Mouse (Mus musculus): ENCODE data around the gene Ddrgk1. TPM values are rescaled to one million over a fixed set of nuclear protein-coding genes. Genes with fewer than 3 reads are reported as not detected.

Gene Ddrgk1
- total RNA-seq, 1 experiment = 60.1 TPM

DNA sequence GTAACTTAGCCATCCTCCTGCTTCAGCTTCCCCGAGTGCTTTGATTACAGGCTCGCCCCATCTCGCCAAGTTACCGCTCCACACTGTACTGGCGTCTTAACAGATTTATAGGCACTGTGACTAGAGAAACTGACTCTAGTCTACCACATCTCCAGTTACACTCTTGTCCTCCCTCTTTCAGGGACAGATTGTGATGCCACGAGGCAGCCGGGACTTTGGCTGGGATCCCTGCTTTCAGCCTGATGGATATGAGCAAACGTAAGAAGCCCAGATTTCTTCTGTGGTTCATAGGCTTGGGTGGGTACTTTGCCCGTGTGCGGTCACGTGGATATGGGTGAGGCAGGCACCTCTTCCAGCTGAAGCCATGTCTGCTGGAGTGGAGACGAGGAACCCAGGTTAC lies 14.7 kb upstream of the Ddrgk1 start:
- in situ Hi-C loops (cut with MboI; ENCODE audit: low sequenced_read_pairs in 2 of 2, unreplicated experiment in 2 of 2) = no loop called here
- Histone ChIP-seq H3K4me1 (ENCODE audit: control insufficient read depth in 2 of 2, insufficient read depth in 2 of 2, low read length in 2 of 2, poor library complexity in 1 of 2) (no peaks in the 10 kb centered on the region), H3K4me3 (ENCODE audit: insufficient read depth in 1 of 2, low read depth in 1 of 2, low read length in 2 of 2, poor library complexity in 1 of 2, severe bottlenecking in 1 of 2) (no peak overlapping the region), H3K36me3 (ENCODE audit: control insufficient read depth, insufficient read depth, low read length, poor library complexity, severe bottlenecking) (peaks cover 58% of the 10 kb centered on the region), H3K9ac (ENCODE audit: insufficient read depth, low read depth, low read length, poor library complexity, severe bottlenecking) (no peak overlapping the region), H3K27ac (ENCODE audit: insufficient read depth, low read depth, low read length, poor library complexity, severe bottlenecking) (no peak overlapping the region), H3K9me3 (ENCODE audit: control insufficient read depth, insufficient read depth, low read depth, low read length) (no peaks in the 10 kb centered on the region)
- no peak for TF ChIP-seq MAFK (IDR thresholded peaks at IDR 0.05; ENCODE audit: insufficient read depth, low read depth, low read length)
- TF ChIP-seq ZNF384 (IDR thresholded peaks at IDR 0.05; ENCODE audit: low read depth, low read length) = no peak
- TF ChIP-seq ZC3H11A (IDR thresholded peaks at IDR 0.05; ENCODE audit: borderline replicate concordance, low read depth, low read length) = no peak
- no peak for TF ChIP-seq HCFC1 (IDR thresholded peaks at IDR 0.05; ENCODE audit: borderline replicate concordance, insufficient read depth, low read length)
- TF ChIP-seq CHD2 (IDR thresholded peaks at IDR 0.05; ENCODE audit: low read depth, low read length) = no peak
- DNase-seq (ENCODE audit: low read depth, low spot score) = no peak

DNA sequence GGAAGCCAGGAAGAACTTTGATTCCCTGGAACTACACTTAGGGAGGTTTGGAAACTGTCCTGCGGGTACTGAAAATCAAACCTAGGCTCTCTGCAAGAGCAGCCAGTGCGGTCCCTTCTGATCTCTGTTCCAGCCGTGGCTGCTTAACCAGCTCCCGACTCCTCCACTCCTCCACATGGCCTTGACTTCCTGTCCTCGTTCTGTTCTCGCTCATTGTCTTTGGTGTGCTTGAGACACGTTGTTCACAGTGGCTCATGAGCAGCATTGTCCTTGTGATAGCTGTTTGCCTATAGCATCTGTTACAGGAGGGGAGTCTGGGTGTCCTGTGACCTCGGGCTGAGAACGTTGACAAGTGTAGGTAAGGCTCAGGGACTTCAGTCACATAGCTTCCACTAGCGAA lies 12.8 kb upstream of the Ddrgk1 start:
- in situ Hi-C loops (cut with MboI; ENCODE audit: low sequenced_read_pairs in 2 of 2, unreplicated experiment in 2 of 2) = no loop called here
- Histone ChIP-seq H3K9ac (ENCODE audit: insufficient read depth, low read depth, low read length, poor library complexity, severe bottlenecking) (no peak overlapping the region), H3K4me3 (ENCODE audit: insufficient read depth in 1 of 2, low read depth in 1 of 2, low read length in 2 of 2, poor library complexity in 1 of 2, severe bottlenecking in 1 of 2) (no peak overlapping the region), H3K27ac (ENCODE audit: insufficient read depth, low read depth, low read length, poor library complexity, severe bottlenecking) (no peak overlapping the region), H3K9me3 (ENCODE audit: control insufficient read depth, insufficient read depth, low read depth, low read length) (no peaks in the 10 kb centered on the region), H3K4me1 (ENCODE audit: control insufficient read depth in 2 of 2, insufficient read depth in 2 of 2, low read length in 2 of 2, poor library complexity in 1 of 2) (no peaks in the 10 kb centered on the region), H3K36me3 (ENCODE audit: control insufficient read depth, insufficient read depth, low read length, poor library complexity, severe bottlenecking) (peaks cover 64% of the 10 kb centered on the region)
- DNase-seq (ENCODE audit: low read depth, low spot score) = no peak
- TF ChIP-seq CHD2 (IDR thresholded peaks at IDR 0.05; ENCODE audit: low read depth, low read length) (no peak), ZC3H11A (IDR thresholded peaks at IDR 0.05; ENCODE audit: borderline replicate concordance, low read depth, low read length) (no peak)

- Histone ChIP-seq H3K9ac (ENCODE audit: insufficient read depth, low read depth, low read length, poor library complexity, severe bottlenecking) (peak within 1 kb of the TSS; percentile 87), H3K36me3 (ENCODE audit: control insufficient read depth, insufficient read depth, low read length, poor library complexity, severe bottlenecking) (peaks cover 13% of the 10 kb centered on the region), H3K9me3 (ENCODE audit: control insufficient read depth, insufficient read depth, low read depth, low read length) (no peaks in the 10 kb centered on the region), H3K4me1 (ENCODE audit: control insufficient read depth in 2 of 2, insufficient read depth in 2 of 2, low read length in 2 of 2, poor library complexity in 1 of 2) (peaks cover 0 to 6% of the 10 kb centered on the region in 2 experiments; a peak in 2 of 4 replicates), H3K27ac (ENCODE audit: insufficient read depth, low read depth, low read length, poor library complexity, severe bottlenecking) (peak within 1 kb of the TSS; percentile 54), H3K4me3 (ENCODE audit: insufficient read depth in 1 of 2, low read depth in 1 of 2, low read length in 2 of 2, poor library complexity in 1 of 2, severe bottlenecking in 1 of 2) (peak within 1 kb of the TSS; percentile 83 to 90)
- DNase-seq (ENCODE audit: low read depth, low spot score) = peak; percentile 87
- in situ Hi-C loops (cut with MboI; ENCODE audit: low sequenced_read_pairs in 2 of 2, unreplicated experiment in 2 of 2) = no loop called here
- no peak for TF ChIP-seq ZNF384 (IDR thresholded peaks at IDR 0.05; ENCODE audit: low read depth, low read length)
- no peak for TF ChIP-seq MAFK (IDR thresholded peaks at IDR 0.05; ENCODE audit: insufficient read depth, low read depth, low read length)
- TF ChIP-seq CHD2 (IDR thresholded peaks at IDR 0.05; ENCODE audit: low read depth, low read length) = no peak
- TF ChIP-seq HCFC1 (IDR thresholded peaks at IDR 0.05; ENCODE audit: borderline replicate concordance, insufficient read depth, low read length) = 0 out of 2 replicates have a peak, but pooled peaks have one; percentile 59
- TF ChIP-seq ZC3H11A (IDR thresholded peaks at IDR 0.05; ENCODE audit: borderline replicate concordance, low read depth, low read length) = no peak
Measured at GRCm38 (mm10) chr2:130667559-130667958, 3.1 kb upstream of the Ddrgk1 start, which contains the start of gene Itpa. Gene Itpa, plus strand, starts transcription at chr2:130667610.

- Histone ChIP-seq H3K4me3 (ENCODE audit: insufficient read depth in 1 of 2, low read depth in 1 of 2, low read length in 2 of 2, poor library complexity in 1 of 2, severe bottlenecking in 1 of 2) (peak overlapping the region; percentile 86 to 89; a peak in 1 of 4 replicates), H3K4me1 (ENCODE audit: control insufficient read depth in 2 of 2, insufficient read depth in 2 of 2, low read length in 2 of 2, poor library complexity in 1 of 2) (peaks cover 0 to 2% of the 10 kb centered on the region in 2 experiments; a peak in 1 of 4 replicates), H3K9me3 (ENCODE audit: control insufficient read depth, insufficient read depth, low read depth, low read length) (no peaks in the 10 kb centered on the region), H3K36me3 (ENCODE audit: control insufficient read depth, insufficient read depth, low read length, poor library complexity, severe bottlenecking) (peaks cover 11% of the 10 kb centered on the region), H3K9ac (ENCODE audit: insufficient read depth, low read depth, low read length, poor library complexity, severe bottlenecking) (peak overlapping the region; percentile 98), H3K27ac (ENCODE audit: insufficient read depth, low read depth, low read length, poor library complexity, severe bottlenecking) (no peak overlapping the region)
- in situ Hi-C loops (cut with MboI; ENCODE audit: low sequenced_read_pairs in 2 of 2, unreplicated experiment in 2 of 2) = no loop called here
- TF ChIP-seq HCFC1 (IDR thresholded peaks at IDR 0.05; ENCODE audit: borderline replicate concordance, insufficient read depth, low read length) (no peak), CHD2 (IDR thresholded peaks at IDR 0.05; ENCODE audit: low read depth, low read length) (no peak), ZNF384 (IDR thresholded peaks at IDR 0.05; ENCODE audit: low read depth, low read length) (no peak)
- no peak for DNase-seq (ENCODE audit: low read depth, low spot score)
Measured at GRCm38 (mm10) chr2:130663342-130663741, 1.1 kb downstream of the Ddrgk1 start.

DNA sequence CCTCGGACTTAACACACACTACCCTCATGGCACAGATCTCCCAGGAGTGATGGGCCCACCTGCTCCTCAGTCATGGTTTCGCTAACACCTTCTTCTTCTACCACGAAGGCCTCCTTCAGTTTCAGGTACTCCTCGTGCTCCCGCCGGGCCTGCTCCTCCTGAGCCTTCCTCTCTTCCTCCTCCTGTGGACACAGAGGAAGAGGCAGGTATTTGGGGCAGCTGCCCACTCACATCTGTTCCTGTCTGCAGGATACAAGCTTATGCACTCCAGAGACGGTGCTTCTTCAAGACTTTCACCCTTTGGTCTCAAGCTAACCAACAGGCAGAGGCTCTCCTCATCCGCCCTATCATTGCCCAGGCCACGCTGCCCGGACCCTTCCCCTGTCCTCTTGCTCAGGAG lies 5.9 kb downstream of the Ddrgk1 start:
- Histone ChIP-seq H3K27ac (ENCODE audit: insufficient read depth, low read depth, low read length, poor library complexity, severe bottlenecking) (no peak overlapping the region), H3K36me3 (ENCODE audit: control insufficient read depth, insufficient read depth, low read length, poor library complexity, severe bottlenecking) (peaks cover 38% of the 10 kb centered on the region), H3K4me1 (ENCODE audit: control insufficient read depth in 2 of 2, insufficient read depth in 2 of 2, low read length in 2 of 2, poor library complexity in 1 of 2) (no peaks in the 10 kb centered on the region), H3K4me3 (ENCODE audit: insufficient read depth in 1 of 2, low read depth in 1 of 2, low read length in 2 of 2, poor library complexity in 1 of 2, severe bottlenecking in 1 of 2) (no peak overlapping the region), H3K9ac (ENCODE audit: insufficient read depth, low read depth, low read length, poor library complexity, severe bottlenecking) (no peak overlapping the region), H3K9me3 (ENCODE audit: control insufficient read depth, insufficient read depth, low read depth, low read length) (no peaks in the 10 kb centered on the region)
- DNase-seq (ENCODE audit: low read depth, low spot score) = no peak
- in situ Hi-C loops (cut with MboI; ENCODE audit: low sequenced_read_pairs in 2 of 2, unreplicated experiment in 2 of 2) = no loop called here
- TF ChIP-seq ZNF384 (IDR thresholded peaks at IDR 0.05; ENCODE audit: low read depth, low read length) = no peak
- no peak for TF ChIP-seq CHD2 (IDR thresholded peaks at IDR 0.05; ENCODE audit: low read depth, low read length)
- TF ChIP-seq HCFC1 (IDR thresholded peaks at IDR 0.05; ENCODE audit: borderline replicate concordance, insufficient read depth, low read length) = no peak
- TF ChIP-seq ZC3H11A (IDR thresholded peaks at IDR 0.05; ENCODE audit: borderline replicate concordance, low read depth, low read length) = no peak
- no peak for TF ChIP-seq MAFK (IDR thresholded peaks at IDR 0.05; ENCODE audit: insufficient read depth, low read depth, low read length)

Data from ES-E14 (cell line).